Mouse (Mus musculus): ENCODE data around the gene Susd1. TPM values are rescaled to one million over a fixed set of nuclear protein-coding genes. Genes with fewer than 3 reads are reported as not detected.

Gene Susd1
- total RNA-seq, 2 experiments from 2014 or later = 0.52 to 0.71 TPM

- no peak for DNase-seq
- intact Hi-C loops (cut with DNase I) = no loop called here
These were observed 110.4 kb downstream of the Susd1 start for GRCm38 (mm10) chr4:59327986-59328385.

GRCm38 (mm10) chr4:59326031-59326760, 112.2 kb downstream of the Susd1 start:
- intact Hi-C loops (cut with DNase I) = no loop called here
- no peak for DNase-seq

- intact Hi-C loops (cut with DNase I) = no loop called here
- no peak for DNase-seq
These were observed 114.1 kb downstream of the Susd1 start for GRCm38 (mm10) chr4:59324317-59324716.

- peak in 1 of 2 experiments; percentile 33 for DNase-seq
- intact Hi-C loops (cut with DNase I) = no loop called here
These were observed 115.2 kb downstream of the Susd1 start for GRCm38 (mm10) chr4:59323231-59323651.

DNA sequence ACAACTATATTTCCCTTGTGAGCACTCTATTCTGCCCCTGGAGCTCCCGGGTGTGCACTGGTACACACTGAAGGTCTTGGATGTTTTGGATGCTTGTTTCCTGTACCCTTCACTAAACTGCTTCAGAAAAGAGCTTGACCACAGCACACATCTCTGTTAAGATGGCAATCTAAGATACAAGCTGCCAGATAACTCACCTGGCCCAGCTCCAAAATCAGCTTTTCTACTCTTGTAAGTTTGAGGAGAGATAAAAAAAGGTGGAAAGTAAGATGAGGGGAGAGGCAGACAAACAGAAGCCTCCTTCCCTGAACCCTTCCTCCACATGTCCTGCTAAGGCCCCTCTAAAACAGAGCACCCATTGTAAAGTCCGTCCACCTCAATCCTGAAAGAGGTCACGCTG, 115.7 kb downstream of the Susd1 start:
- DNase-seq = no peak
- intact Hi-C loops (cut with DNase I) = no loop called here

GRCm38 (mm10) chr4:59322056-59322455, 116.4 kb downstream of the Susd1 start:
- intact Hi-C loops (cut with DNase I) = no loop called here
- DNase-seq = no peak

DNA sequence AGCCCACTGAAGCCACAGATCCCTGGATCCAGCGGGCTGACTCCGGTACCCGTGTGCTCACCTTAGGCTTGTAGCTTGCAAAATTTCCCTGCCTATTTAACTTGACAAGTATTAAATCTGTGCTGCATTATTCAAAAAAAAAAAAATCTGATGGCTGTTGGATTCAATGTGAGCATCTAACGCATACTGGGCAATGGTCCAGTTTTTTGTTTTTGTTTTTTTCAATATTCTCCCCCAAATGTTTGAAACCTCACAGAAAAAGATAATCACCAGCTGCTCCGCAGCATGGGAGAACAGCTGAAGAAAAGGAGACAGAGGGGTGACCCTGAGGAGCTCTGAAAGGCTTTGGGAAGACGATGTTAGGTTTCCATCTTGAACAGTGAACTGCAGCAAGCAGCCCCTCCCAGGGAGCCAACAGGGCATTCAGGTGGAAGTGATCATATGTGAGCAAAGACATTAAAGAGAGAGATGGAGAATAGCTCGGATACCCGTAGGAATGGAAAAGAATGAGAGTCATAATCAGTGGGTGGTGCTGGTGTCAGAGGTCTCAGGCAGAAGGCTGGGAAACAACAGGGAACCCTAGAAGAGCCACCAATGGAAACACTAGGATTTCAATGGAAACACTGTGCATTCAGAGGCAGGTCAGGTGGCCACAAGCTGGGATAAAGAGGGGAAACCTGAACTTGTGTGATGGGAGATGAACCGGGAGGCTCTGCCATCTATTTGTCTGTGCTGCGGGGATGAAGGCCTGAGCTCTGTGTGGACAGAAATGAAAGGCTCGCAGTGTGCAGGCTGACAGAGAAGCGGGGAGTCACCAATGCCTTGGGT, 117.0 kb downstream of the Susd1 start:
- DNase-seq = no peak
- intact Hi-C loops (cut with DNase I) = no loop called here

DNA sequence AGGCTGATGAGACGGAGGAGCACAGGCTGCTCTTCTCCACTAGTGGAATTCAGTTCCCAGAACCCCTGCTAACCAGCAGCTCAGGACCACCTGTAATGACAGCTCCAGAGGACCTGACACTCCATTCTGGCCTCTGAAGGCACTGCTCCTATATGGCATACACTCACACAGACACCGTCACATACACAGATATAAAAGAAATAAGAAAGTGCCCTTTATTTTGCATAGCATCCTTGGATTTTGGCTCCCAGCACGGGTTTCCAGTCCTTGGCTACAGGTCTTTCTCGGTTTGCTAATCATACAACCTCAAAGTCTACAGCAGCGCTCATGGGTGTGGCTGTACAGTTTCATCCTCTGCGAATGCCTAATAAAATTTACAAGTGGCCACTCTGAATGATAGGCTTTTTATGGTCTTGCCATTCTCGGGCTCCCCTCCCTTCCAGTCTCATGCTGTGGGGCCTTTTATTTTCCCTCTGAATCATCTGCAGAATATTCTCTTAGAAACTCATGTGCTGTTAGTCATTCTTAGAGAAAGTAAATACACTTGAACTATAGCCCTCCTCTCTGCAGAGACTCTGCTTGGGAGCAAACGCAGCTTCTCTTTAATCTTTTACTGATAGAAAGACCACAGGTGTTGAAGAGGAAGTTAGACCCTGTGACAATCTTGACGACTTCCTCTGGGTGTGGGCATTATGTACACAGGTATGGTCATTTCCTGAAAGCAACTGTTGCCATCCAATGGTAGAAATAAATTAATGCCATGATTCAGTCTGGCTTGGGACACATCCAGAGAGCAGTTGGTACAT, 119.1 kb downstream of the Susd1 start:
- no peak for DNase-seq
- intact Hi-C loops (cut with DNase I) = no loop called here

- intact Hi-C loops (cut with DNase I) = no loop called here
- DNase-seq = no peak
These were observed 119.8 kb downstream of the Susd1 start for GRCm38 (mm10) chr4:59318602-59319001.

DNA sequence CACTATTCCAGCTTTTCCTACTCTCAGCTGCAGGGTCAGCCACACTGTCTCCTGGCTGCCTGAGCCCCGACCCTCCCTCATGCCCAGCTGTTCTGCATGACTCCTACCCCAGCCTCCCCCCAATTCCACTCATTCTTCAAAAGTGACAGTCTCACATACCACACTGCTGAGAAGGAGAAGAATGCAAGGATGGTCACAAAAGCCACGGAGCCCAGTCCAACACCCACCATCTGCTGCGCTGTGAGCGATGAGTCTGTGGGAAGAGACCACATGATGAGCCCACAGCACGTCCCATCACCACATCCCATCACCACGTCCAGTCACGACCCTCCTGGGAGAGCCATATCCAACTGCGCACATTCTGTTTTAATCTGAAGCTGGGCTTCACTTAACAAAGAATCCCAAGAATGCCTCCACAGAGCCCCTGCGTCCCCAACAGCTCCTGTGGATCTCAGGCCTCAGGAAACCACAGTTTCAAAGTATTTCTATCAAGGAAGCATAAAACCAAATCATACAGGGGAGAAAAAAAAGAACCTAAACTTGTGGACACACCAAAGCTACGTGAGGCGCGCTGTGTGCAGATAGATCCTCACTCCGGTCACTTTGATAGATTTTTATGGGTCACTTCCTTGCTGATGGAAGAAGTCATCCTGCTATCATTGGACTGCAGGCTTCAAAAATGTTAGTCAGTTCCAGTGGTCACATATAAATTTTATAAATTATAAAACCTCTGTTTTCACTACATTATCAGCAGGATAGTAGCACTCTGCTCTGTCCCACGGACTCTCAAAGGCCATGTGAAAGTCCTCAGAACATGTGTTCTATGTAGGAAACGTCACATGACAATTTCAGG, 122.7 kb downstream of the Susd1 start:
- no peak for DNase-seq
- intact Hi-C loops (cut with DNase I) = no loop called here

DNA sequence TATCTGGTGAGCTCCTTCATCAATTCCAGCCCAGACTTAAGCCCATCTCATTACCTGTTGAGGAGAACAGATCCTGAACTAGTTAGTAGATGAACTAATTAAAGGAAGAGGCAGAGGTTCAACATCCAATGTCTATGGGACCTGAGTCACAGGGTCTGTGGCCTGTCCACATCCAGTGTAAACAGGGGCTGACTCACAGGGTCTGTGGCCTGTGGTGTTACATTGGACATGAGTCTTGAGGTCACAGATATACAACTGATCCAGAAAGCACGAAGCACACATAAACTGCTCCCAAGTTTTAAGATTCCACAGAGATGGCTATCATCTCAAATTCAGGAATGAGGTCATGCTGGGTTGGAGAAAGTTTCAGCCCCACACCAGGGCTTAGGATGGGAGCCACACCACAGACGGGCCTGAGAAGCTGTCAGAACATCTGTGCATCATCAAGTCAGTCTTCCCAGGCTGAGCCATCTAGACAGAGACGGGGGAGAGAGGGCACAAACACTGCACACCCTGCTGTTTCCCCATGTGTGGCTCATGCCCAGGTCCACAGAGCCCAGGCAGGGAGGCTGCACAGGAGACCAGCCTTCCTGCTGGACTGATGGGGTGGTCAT, 123.4 kb downstream of the Susd1 start:
- no peak for DNase-seq
- intact Hi-C loops (cut with DNase I) = no loop called here

GRCm38 (mm10) chr4:59312945-59313344, 125.5 kb downstream of the Susd1 start:
- intact Hi-C loops (cut with DNase I) = no loop called here
- DNase-seq = peak in 1 of 2 experiments; percentile 45

- DNase-seq = no peak
- intact Hi-C loops (cut with DNase I) = no loop called here
These were observed 127.8 kb downstream of the Susd1 start for GRCm38 (mm10) chr4:59310590-59310989.

GRCm38 (mm10) chr4:59307841-59308589, 130.4 kb downstream of the Susd1 start:
- DNase-seq = no peak
- intact Hi-C loops (cut with DNase I) = no loop called here

DNA sequence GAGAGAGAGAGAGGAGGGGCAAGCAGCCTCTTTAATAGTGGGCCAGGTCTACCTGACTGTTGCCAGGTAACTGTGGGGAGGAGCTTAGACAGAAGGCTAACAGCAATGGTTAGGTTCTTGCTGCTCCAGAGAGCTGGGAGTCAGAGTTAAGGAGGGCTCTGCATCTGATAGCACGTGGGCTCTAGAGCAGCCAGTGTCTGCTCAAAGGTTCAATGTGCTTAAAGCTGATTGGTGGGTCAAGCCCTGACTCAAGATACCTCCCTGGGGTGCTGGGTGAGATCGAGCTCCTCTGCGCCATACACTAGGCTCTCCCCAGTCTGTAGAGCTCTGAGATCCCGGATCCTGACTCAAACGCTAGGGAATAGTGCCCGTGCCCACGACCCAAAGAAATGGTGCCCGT, 136.0 kb downstream of the Susd1 start:
- DNase-seq = no peak
- intact Hi-C loops (cut with DNase I) = no loop called here

DNA sequence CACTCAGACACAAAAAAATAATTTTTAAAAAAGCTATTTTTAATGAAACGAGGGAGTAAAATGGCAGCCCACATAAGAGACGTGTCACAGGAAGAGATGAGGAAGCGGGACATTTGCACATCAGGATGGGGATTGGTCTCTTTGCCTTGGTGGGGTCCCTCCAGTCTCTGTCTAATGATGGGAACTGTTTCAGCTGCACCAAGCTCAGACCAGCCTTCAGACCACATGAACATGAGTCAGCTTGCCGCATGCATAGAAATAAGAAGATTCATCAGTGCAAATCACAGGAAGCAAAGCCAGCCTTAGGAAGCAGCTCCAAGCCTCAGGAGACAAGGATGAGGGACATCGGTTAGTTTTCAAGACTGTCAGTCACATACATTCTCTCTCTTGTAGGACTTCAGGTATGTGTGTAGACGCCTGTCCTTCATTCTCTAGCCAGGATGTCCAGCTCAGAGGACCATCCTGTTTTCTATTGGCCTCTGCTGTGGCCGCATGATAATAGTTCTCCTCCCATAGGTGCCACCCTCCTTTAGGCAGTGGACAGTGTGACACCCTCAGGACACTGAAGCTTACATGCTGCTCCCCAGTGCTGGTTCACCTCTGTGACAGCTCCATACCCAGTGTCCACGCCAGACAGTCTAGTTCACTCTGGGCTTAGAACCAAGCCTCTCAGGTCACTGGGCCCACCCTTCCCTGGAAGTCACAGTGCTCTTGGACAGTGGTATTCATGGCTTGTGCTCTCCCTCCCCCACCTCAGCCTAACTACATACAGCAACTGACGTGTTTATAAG, 137.2 kb downstream of the Susd1 start:
- DNase-seq = no peak
- intact Hi-C loops (cut with DNase I) = no loop called here

- intact Hi-C loops (cut with DNase I) = no loop called here
- no peak for DNase-seq
These were observed 139.5 kb downstream of the Susd1 start for GRCm38 (mm10) chr4:59298719-59299496.

All from gastrocnemius, postnatal 36 days (tissue).